ENCODE assay signal across 8 mouse cellular contexts in the genomic region with DNA sequence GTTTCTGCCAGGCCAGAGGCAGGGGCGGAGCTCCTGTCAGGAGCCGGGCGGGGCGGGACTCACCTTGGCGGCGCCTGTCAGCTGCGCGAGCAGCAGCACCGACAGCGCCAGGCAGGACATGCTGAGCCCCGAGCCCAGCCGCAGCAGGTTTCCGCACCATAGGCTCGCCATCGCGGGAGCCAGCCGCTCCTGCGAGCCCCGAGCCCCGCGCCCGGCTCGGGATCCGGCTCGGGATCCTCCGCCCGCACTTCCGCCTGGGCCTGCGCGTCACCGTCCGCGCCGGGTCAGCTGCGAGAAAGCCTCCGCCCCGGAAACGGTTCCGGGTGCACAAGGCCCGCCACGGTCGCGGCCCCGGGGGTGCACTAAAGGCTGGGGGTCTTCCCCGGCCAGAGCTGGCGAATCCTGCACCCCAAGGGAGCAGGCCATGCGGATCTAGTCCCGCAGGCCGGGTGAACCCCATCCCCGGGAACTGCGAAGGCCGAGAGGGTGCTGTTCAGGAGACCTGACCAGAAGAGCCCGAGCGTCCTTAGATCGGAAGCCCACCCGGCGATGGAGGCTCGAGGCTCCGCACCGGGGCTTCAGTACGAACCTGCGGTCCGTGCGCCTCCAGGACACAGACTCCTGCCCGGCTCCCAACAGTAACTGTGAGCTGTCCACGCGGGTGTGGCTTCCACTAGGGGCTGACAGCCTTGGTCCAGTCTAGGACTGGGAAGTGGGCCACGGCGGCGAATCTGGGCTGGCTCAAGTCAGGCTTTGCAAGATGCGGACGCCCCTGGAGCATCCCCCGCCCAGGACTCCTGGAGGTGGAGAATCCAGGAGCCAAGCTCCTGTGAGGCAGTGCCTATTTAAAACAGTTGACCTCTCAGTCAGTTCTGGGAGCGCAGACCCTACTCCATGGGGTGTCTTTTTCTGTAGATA. TPM values are rescaled to one million over a fixed set of nuclear protein-coding genes. Genes with fewer than 3 reads are reported as not detected.
A peak's percentile ranks its signal among the peaks of the same experiment; 100 is the strongest.
DNase-seq lines count a peak whose midpoint lies in the region; ATAC-seq and TF ChIP-seq lines count a peak whose summit lies in the region.

A gene (minus strand): TSS at position 868 of the 918 bp plus-strand sequence.

- TF ChIP-seq POLR2A in kidney, adult 2 months (IDR thresholded peaks at IDR 0.05; ENCODE audit: low read depth, low read length): peak; percentile 37

- no peaks in the 10 kb centered on the region for H3K9me3 ChIP-seq in embryonic facial prominence, embryonic 12.5 days
- H3K9me3 ChIP-seq in limb, embryonic 13.5 days: no peaks in the 10 kb centered on the region
- no peaks in the 10 kb centered on the region for H3K9me3 ChIP-seq in midbrain, embryonic 15.5 days

- H3K27me3 ChIP-seq in embryonic facial prominence, embryonic 12.5 days: no peaks in the 10 kb centered on the region
- no peaks in the 10 kb centered on the region for H3K27me3 ChIP-seq in kidney, adult 2 months (replicated peaks; ENCODE audit: control insufficient read depth, insufficient read depth, low read length)
- no peaks in the 10 kb centered on the region for H3K27me3 ChIP-seq in limb, embryonic 13.5 days
- no peaks in the 10 kb centered on the region for H3K27me3 ChIP-seq in midbrain, embryonic 15.5 days (replicated peaks)

- peak within 1 kb of the TSS; percentile 81 for H3K9ac ChIP-seq in embryonic facial prominence, embryonic 12.5 days
- H3K9ac ChIP-seq in limb, embryonic 13.5 days: peak within 1 kb of the TSS; percentile 91
- H3K9ac ChIP-seq in midbrain, embryonic 15.5 days: peak within 1 kb of the TSS; percentile 88

- 0 out of 2 replicates have a peak, but pooled peaks have one; percentile 6 for TF ChIP-seq CTCF in kidney, adult 2 months (conservative IDR thresholded peaks at IDR 0.05; ENCODE audit: insufficient read depth, insufficient read length, low read depth, low read length)

- peak; percentile 80 for ATAC-seq in embryonic facial prominence, embryonic 12.5 days (ENCODE audit: insufficient number of reproducible peaks, insufficient read depth, low FRiP score, low TSS enrichment)
- ATAC-seq in limb, embryonic 13.5 days (ENCODE audit: low FRiP score, low read depth): peak; percentile 89
- ATAC-seq in midbrain, embryonic 15.5 days (replicated peaks): peak; percentile 95

- H3K4me2 ChIP-seq in embryonic facial prominence, embryonic 12.5 days (replicated peaks): peak within 1 kb of the TSS; percentile 80
- H3K4me2 ChIP-seq in limb, embryonic 13.5 days (replicated peaks): peak within 1 kb of the TSS; percentile 91
- H3K4me2 ChIP-seq in midbrain, embryonic 15.5 days: peak within 1 kb of the TSS; percentile 83

- peaks cover 6% of the 10 kb centered on the region for H3K4me1 ChIP-seq in embryonic facial prominence, embryonic 12.5 days
- H3K4me1 ChIP-seq in kidney, adult 2 months (ENCODE audit: control insufficient read depth, insufficient read depth, low read length): peaks cover 15% of the 10 kb centered on the region
- peaks cover 16% of the 10 kb centered on the region for H3K4me1 ChIP-seq in limb, embryonic 13.5 days
- peaks cover 31% of the 10 kb centered on the region for H3K4me1 ChIP-seq in midbrain, embryonic 15.5 days

- WGBS in embryonic facial prominence, embryonic 12.5 days: under 1% methylated on average over 74 of the region's 74 CpGs
- WGBS in kidney, adult 2 months: under 1% methylated on average over 74 of the region's 74 CpGs
- under 1% methylated on average over 70 of the region's 74 CpGs for WGBS in limb, embryonic 13.5 days
- under 1% methylated on average over 74 of the region's 74 CpGs for WGBS in midbrain, embryonic 15.5 days

- peak within 1 kb of the TSS; percentile 61 for H3K27ac ChIP-seq in embryonic facial prominence, embryonic 12.5 days
- peak within 1 kb of the TSS; percentile 83 for H3K27ac ChIP-seq in kidney, adult 2 months (ENCODE audit: insufficient read depth, low read depth, low read length)
- H3K27ac ChIP-seq in limb, embryonic 13.5 days: peak within 1 kb of the TSS; percentile 72
- H3K27ac ChIP-seq in midbrain, embryonic 15.5 days: peak within 1 kb of the TSS; percentile 84

- DNase-seq in 3134 (ENCODE audit: extremely low read depth, insufficient read length, low spot score): peak; percentile 85
- DNase-seq in adrenal gland, postnatal 25 days: peak; percentile 86
- peak; percentile 88 to 89 for DNase-seq in heart, adult 18-20 months
- peak; percentile 89 for DNase-seq in kidney, adult 2 months
- DNase-seq in spleen, adult 18-20 months: peak; percentile 65 to 79

- peak within 1 kb of the TSS; percentile 79 for H3K4me3 ChIP-seq in embryonic facial prominence, embryonic 12.5 days
- peak within 1 kb of the TSS; percentile 72 for H3K4me3 ChIP-seq in kidney, adult 2 months (ENCODE audit: insufficient read depth, low read depth, low read length)
- H3K4me3 ChIP-seq in limb, embryonic 13.5 days: peak within 1 kb of the TSS; percentile 88
- H3K4me3 ChIP-seq in midbrain, embryonic 15.5 days: peak within 1 kb of the TSS; percentile 72

- no peaks in the 10 kb centered on the region for H3K36me3 ChIP-seq in embryonic facial prominence, embryonic 12.5 days
- no peaks in the 10 kb centered on the region for H3K36me3 ChIP-seq in kidney, adult 2 months (ENCODE audit: control insufficient read depth, insufficient read depth, low read length)
- H3K36me3 ChIP-seq in limb, embryonic 13.5 days: no peaks in the 10 kb centered on the region
- H3K36me3 ChIP-seq in midbrain, embryonic 15.5 days (replicated peaks): no peaks in the 10 kb centered on the region

RNA-seq across cellular contexts. Expression of the gene that starts here (rescaled TPM):
- total RNA-seq in adrenal gland, postnatal 25 days (2021): 39.8 and 41.5 TPM in 2 replicates
- polyA plus RNA-seq in embryonic facial prominence, embryonic 12.5 days (2016; fragmentation: Nextera tagmentation; extraction: Ambion mirVana): 35.2 and 36.7 TPM in 2 replicates
- 10 to 100 TPM; 29.2 to 31.1 TPM for total RNA-seq in heart, adult 18-20 months (2021)
- 65.8 and 74.5 TPM in 2 replicates for polyA plus RNA-seq in kidney, adult 2 months (2012; rRNA removed)
- polyA plus RNA-seq in limb, embryonic 13.5 days (2015; fragmentation: Nextera tagmentation; extraction: Ambion mirVana): 46.8 and 47.8 TPM in 2 replicates
- polyA plus RNA-seq in midbrain, embryonic 15.5 days (2015; fragmentation: Nextera tagmentation; extraction: Ambion mirVana): 116 and 121 TPM in 2 replicates

Comparison
In these comparisons a context has a peak if more than half of its experiments do, and no peak if none do; other contexts are left out.
1. Peak in every context shown above with its lines: DNase-seq, ATAC-seq, H3K4me3 ChIP-seq and H3K27ac ChIP-seq.